Mouse (Mus musculus) testis, adult 2 months (tissue): Measurements from ENCODE around the gene Sh3pxd2a. TPM values are rescaled to one million over a fixed set of nuclear protein-coding genes. Genes with fewer than 3 reads are reported as not detected.

Source experiments
- H3K27ac ChIP-seq: fragments of 200-500 bp; 2 replicates; pipeline ENCODE4 v1.5.1; 2012; ENCODE audit warnings: low read depth, low read length; ENCODE audit not compliant: control insufficient read depth, insufficient read depth
- H3K27me3 ChIP-seq: fragments of 200-500 bp; 2 replicates; pipeline ENCODE4 v1.6.1; 2012; ENCODE audit warnings: mild to moderate bottlenecking, low read length, moderate library complexity; ENCODE audit not compliant: control insufficient read depth, insufficient read depth
- H3K36me3 ChIP-seq: fragments of 200-500 bp; 2 replicates; pipeline ENCODE4 v1.6.1; 2012; ENCODE audit warnings: mild to moderate bottlenecking, low read length; ENCODE audit not compliant: control insufficient read depth, insufficient read depth
- H3K4me1 ChIP-seq: fragments of 200-500 bp; 2 replicates; pipeline ENCODE4 v1.6.1; 2012; ENCODE audit warnings: low read length; ENCODE audit not compliant: control insufficient read depth, insufficient read depth
- H3K4me3 ChIP-seq: fragments of 200-500 bp; 2 replicates; pipeline ENCODE4 v1.5.1; 2012; ENCODE audit warnings: low read depth, mild to moderate bottlenecking, low read length, moderate library complexity, mixed read lengths; ENCODE audit not compliant: control insufficient read depth
- CTCF ChIP-seq: fragments of 200-500 bp; IDR thresholded peaks from 2 replicates; pipeline ENCODE4 v1.5.1; 2012; ENCODE audit warnings: low read depth, mild to moderate bottlenecking, inconsistent platforms, low read length, moderate library complexity; ENCODE audit not compliant: control insufficient read depth, insufficient read depth, insufficient replicate concordance
- POLR2A ChIP-seq: fragments of 200-500 bp; IDR thresholded peaks from 2 replicates; pipeline ENCODE4 v1.6.1; 2012; ENCODE audit warnings: low read depth, mild to moderate bottlenecking, inconsistent platforms, low read length, moderate library complexity; ENCODE audit not compliant: control insufficient read depth
- polyA plus RNA-seq: library from polyadenylated mRNA; depleted of rRNA; stranded (reverse); fragments of >200 nt; gene quantifications from 2 replicates; pipeline ENCODE4 v1.2.3, GENCODE M21; 2012

Gene Sh3pxd2a
- polyA plus RNA-seq, 1 experiment, result 1.2 TPM

- no peak for TF ChIP-seq POLR2A
- TF ChIP-seq CTCF, result no peak
- Histone ChIP-seq H3K27ac (no peak overlapping the region), H3K27me3 (no peaks in the 10 kb centered on the region), H3K4me1 (no peaks in the 10 kb centered on the region), H3K4me3 (no peak overlapping the region), H3K36me3 (no peaks in the 10 kb centered on the region)
These were observed 34.7 kb upstream of the Sh3pxd2a start for GRCm38 (mm10) chr19:47498942-47499341.

- H3K4me3 ChIP-seq, result no peak overlapping the region
- no peak for TF ChIP-seq POLR2A
- no peak for TF ChIP-seq CTCF
- no peaks in the 10 kb centered on the region for H3K27me3 ChIP-seq
- H3K36me3 ChIP-seq, result no peaks in the 10 kb centered on the region
- no peak overlapping the region for H3K27ac ChIP-seq
- H3K4me1 ChIP-seq, result no peaks in the 10 kb centered on the region
These were observed 33.5 kb upstream of the Sh3pxd2a start for GRCm38 (mm10) chr19:47497736-47498135.

DNA sequence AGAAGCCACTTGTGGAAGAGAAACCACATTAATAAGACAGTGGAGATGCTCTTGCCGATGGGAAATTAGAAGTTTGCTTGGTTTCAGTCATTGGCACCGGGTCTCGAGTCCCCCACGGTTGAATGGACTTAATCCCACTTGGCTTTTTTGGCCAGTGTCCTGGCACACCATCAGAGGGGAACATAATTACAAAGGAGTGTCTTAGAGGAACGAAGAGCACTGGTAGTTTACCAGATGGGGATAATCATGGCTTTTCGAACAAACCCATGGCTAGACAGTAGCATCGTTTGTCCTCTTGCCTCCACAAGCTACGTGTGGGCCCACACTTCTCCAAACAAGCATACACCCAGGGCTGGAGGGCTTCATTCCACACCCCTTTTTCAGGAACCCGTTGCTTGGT lies 33.1 kb upstream of the Sh3pxd2a start:
- TF ChIP-seq POLR2A (no peak), CTCF (no peak)
- no peaks in the 10 kb centered on the region for H3K36me3 ChIP-seq
- no peak overlapping the region for H3K4me3 ChIP-seq
- no peak overlapping the region for H3K27ac ChIP-seq
- H3K4me1 ChIP-seq, result no peaks in the 10 kb centered on the region
- H3K27me3 ChIP-seq, result no peaks in the 10 kb centered on the region

GRCm38 (mm10) chr19:47493017-47493997 lies 29.1 kb upstream of the Sh3pxd2a start:
- Histone ChIP-seq H3K36me3 (no peaks in the 10 kb centered on the region), H3K4me3 (no peak overlapping the region), H3K27ac (no peak overlapping the region), H3K27me3 (no peaks in the 10 kb centered on the region), H3K4me1 (no peaks in the 10 kb centered on the region)
- TF ChIP-seq POLR2A, result no peak
- TF ChIP-seq CTCF, result no peak

- no peaks in the 10 kb centered on the region for H3K27me3 ChIP-seq
- H3K4me3 ChIP-seq, result no peak overlapping the region
- TF ChIP-seq POLR2A, result no peak
- no peak for TF ChIP-seq CTCF
- no peaks in the 10 kb centered on the region for H3K36me3 ChIP-seq
- H3K27ac ChIP-seq, result no peak overlapping the region
- no peaks in the 10 kb centered on the region for H3K4me1 ChIP-seq
These were observed 28.2 kb upstream of the Sh3pxd2a start for GRCm38 (mm10) chr19:47492422-47492821.

DNA sequence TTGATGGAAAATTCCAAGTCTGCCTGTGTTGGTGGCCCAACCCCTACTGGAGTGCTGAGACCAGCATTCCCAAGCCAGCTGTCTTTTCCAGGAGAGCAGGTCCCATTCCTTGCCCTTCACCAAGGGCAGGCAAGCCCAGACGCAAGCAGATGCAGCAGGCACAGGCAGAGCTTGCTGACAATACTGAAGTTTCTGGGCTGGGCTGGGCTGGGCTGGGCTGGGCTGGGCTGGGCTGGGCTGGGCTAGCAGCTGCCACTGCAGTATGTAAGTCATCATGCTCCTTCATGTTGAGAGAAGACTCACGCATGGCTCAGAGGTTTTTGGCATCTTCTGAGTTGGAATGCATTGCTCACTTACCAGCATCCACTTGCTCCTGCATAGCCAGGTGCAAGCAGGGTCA lies 27.7 kb upstream of the Sh3pxd2a start:
- Histone ChIP-seq H3K27me3 (no peaks in the 10 kb centered on the region), H3K4me1 (no peaks in the 10 kb centered on the region), H3K4me3 (no peak overlapping the region), H3K27ac (no peak overlapping the region), H3K36me3 (no peaks in the 10 kb centered on the region)
- TF ChIP-seq CTCF, result no peak
- TF ChIP-seq POLR2A, result no peak

DNA sequence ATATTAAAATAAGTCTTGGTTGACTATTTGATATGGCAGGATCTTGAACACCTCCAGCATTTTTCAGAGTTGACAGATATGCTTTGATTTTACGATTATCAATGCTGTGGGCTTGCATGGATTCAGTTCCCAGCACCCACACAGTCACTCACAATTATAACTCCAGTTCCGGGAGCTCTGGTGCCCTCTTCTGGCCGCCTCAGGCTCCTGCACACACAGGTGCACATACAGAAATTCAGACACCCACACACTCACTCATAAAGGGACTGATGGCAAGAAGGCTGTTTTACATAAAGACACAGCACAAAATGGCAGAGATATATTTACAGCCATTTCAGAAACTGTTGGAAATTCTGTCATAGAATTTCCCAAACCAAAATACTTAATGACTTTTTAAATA lies 25.0 kb upstream of the Sh3pxd2a start:
- TF ChIP-seq CTCF (peak; percentile 38; the same call in 1 of the 2 replicates), POLR2A (no peak)
- Histone ChIP-seq H3K36me3 (no peaks in the 10 kb centered on the region), H3K27ac (no peak overlapping the region), H3K27me3 (no peaks in the 10 kb centered on the region), H3K4me3 (no peak overlapping the region), H3K4me1 (no peaks in the 10 kb centered on the region; the same call in 1 of the 2 replicates)
